Mouse (Mus musculus) heart, embryonic 15.5 days (tissue): ENCODE results near the gene Sidt2. TPM values are rescaled to one million over a fixed set of nuclear protein-coding genes. Genes with fewer than 3 reads are reported as not detected.

Source experiments
- ATAC-seq: fragments of 200-750 bp; cut with Nextera tagmentation; replicated peaks from 2 replicates; pipeline ENCODE4 v1.8.0; 2017; ENCODE audit warnings: low read depth, moderate TSS enrichment; ENCODE audit not compliant: insufficient number of reproducible peaks, insufficient read depth, low FRiP score
- H3K27ac ChIP-seq: fragments of 300-500 bp; sonication (generic); 2 replicates; pipeline ENCODE4 v1.5.1; 2015; ENCODE audit warnings: mild to moderate bottlenecking, inconsistent platforms
- H3K27me3 ChIP-seq: fragments of 300-500 bp; sonication (generic); 2 replicates; pipeline ENCODE4 v1.6.1; 2015; ENCODE audit warnings: inconsistent platforms
- H3K36me3 ChIP-seq: fragments of 300-500 bp; sonication (generic); 2 replicates; pipeline ENCODE4 v1.6.1; 2015; ENCODE audit warnings: mild to moderate bottlenecking, inconsistent platforms
- H3K4me1 ChIP-seq: fragments of 300-500 bp; sonication (generic); replicated peaks from 2 replicates; pipeline ENCODE4 v1.6.1; 2015; ENCODE audit warnings: inconsistent platforms
- H3K4me2 ChIP-seq: fragments of 300-500 bp; sonication (generic); 2 replicates; pipeline ENCODE4 v1.6.1; 2015; ENCODE audit warnings: inconsistent platforms, mild to moderate bottlenecking, moderate library complexity
- H3K4me3 ChIP-seq: fragments of 300-500 bp; sonication (generic); 2 replicates; pipeline ENCODE4 v1.5.1; 2015; ENCODE audit warnings: mild to moderate bottlenecking, inconsistent platforms
- H3K9ac ChIP-seq: fragments of 300-500 bp; sonication (generic); 2 replicates; pipeline ENCODE4 v1.6.1; 2015; ENCODE audit warnings: mild to moderate bottlenecking, inconsistent platforms
- H3K9me3 ChIP-seq: fragments of 300-500 bp; sonication (generic); replicated peaks from 2 replicates; pipeline ENCODE4 v1.6.1; 2016; ENCODE audit warnings: inconsistent platforms
- WGBS: fragments of 180-500 bp; shearing (Covaris S2); methylation state at CpG from one replicate; pipeline ENCODE4 v1.1.7; 2015; ENCODE audit warnings: mixed read lengths; 5-methylcytosine and 5-hydroxymethylcytosine counted together
- polyA plus RNA-seq: library from polyadenylated mRNA; unstranded; fragments of >200 nt; fragmentation: Nextera tagmentation; extraction: Ambion mirVana; gene quantifications from 2 replicates; pipeline ENCODE4 v1.2.1, GENCODE M21; 2015

Sidt2 gene
- polyA plus RNA-seq, 1 experiment from 2014 or later = 31.4 TPM

- no peak overlapping the region for H3K27ac ChIP-seq
- no peaks in the 10 kb centered on the region for H3K27me3 ChIP-seq
- 84% methylated on average over 13 of the region's 13 CpGs for WGBS
- no peaks in the 10 kb centered on the region for H3K4me1 ChIP-seq
- H3K9me3 ChIP-seq = no peaks in the 10 kb centered on the region
- no peak overlapping the region for H3K4me2 ChIP-seq
- peaks cover 73% of the 10 kb centered on the region for H3K36me3 ChIP-seq
- H3K9ac ChIP-seq = no peak overlapping the region
- ATAC-seq = no peak
- no peak overlapping the region for H3K4me3 ChIP-seq
Measured at GRCm38 (mm10) chr9:45945721-45946120, 9.3 kb downstream of the Sidt2 start.

DNA sequence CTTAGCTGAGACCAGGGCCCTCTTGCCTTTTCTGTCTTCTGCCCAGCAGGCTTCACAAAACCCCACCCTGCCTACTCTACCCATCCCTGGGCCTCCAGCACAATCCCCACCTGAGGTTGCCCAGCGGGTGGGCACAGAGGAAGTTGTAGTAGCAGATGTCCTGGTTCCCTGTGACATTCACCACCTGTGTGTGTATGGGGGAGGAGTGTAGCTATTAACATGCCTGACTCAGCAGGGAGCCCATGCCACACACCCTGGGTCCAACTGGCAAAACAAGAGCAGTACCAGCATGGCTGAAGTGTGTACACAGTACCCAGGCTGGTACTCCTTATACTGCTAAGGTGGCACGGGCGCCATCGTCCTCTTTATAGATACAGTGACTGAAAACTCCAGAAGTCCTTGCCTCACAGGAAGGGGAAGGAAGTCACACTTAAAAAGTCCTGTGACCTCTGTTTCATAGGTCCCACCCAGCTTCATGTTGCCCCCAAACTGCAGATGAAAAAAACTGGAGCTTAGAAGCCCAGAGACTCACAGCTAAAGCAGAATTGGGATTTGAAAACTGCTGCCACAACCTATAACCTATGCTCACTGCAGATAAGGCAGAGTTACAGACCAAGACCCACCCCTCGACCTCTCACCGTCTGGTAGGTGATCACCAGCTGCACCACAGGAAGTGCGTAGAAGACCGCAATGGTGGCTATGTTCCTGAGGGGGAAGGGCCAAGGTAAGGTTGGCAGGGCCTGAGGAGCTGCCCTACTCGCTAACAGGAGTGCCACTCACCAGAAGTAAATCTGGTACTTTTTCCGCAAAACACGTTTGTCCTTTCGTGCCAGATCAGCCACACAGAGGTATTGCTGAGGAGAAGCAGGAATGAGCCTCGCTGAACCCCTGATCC is 10.3 kb downstream of the Sidt2 start:
- ATAC-seq = no peak
- Histone ChIP-seq H3K27ac (no peak overlapping the region), H3K27me3 (no peaks in the 10 kb centered on the region), H3K9me3 (no peaks in the 10 kb centered on the region), H3K4me2 (no peak overlapping the region), H3K4me1 (no peaks in the 10 kb centered on the region), H3K4me3 (no peak overlapping the region), H3K36me3 (peaks cover 63% of the 10 kb centered on the region), H3K9ac (no peak overlapping the region)
- WGBS = 86% methylated on average over 13 of the region's 13 CpGs

DNA sequence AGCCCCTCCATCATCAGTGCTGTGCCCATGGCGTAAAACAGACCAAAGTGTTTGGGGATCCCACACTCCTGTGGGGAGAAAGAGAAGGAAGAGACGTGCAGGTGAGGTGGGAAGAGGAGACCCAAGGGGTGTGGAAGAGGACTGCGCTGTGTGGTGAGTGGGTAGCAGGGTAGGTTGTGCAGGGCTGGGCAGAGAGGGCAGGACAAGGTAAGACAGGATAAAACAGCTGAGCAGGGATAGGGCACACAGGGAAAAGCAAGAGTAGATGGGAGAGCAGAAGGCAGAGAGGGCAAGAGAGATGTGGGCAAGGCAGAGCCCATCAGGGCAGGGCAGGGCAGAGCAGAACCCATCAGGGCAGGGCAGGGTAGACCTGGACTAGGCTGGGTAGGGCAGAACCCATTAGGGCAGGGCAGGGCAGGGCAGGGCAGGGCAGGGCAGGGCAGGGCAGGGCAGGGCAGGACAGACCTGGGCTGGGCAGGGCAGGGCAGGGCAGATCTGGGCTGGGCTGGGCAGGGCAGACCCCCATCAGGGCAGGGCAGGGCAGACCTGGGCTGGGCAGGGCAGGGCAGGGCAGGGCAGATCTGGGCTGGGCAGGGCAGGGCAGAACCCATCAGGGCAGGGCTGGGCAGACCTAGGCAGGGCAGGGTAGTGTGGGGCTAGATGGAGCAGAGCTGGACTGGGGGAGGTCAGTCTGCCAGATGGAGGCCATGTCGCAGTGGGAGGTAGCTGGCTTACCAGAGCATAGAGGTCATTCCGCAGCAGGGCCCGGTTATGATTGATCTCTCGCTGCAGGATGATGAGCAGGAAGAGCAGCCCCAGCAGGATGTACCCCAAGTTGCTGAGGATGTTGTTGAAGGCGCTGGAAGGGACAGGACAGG is 11.2 kb downstream of the Sidt2 start:
- Histone ChIP-seq H3K4me1 (no peaks in the 10 kb centered on the region), H3K4me2 (no peak overlapping the region), H3K4me3 (no peak overlapping the region), H3K27ac (no peak overlapping the region), H3K9ac (no peak overlapping the region), H3K27me3 (no peaks in the 10 kb centered on the region), H3K36me3 (peaks cover 59% of the 10 kb centered on the region), H3K9me3 (no peaks in the 10 kb centered on the region)
- WGBS = 85% methylated on average over 8 of the region's 8 CpGs
- no peak for ATAC-seq

DNA sequence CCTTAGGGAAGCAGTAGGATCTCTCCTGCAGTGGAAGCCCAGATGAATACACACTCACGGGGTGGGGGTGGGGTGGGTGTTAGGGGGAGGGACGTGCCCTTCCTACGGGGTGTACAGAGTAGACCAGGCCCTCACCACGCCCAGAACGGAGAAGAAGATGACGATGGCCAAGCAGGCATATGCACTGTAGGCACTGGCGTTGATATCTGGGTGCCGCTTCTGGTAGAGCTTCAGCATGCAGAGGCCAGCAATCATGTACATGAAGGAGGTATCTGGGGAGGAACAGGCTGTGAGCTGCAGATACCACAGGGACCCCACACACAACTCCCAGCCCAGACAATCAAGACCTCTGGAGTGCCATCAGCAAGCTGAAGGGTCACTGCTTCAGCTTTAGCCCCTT is 12.1 kb downstream of the Sidt2 start:
- Histone ChIP-seq H3K4me2 (no peak overlapping the region), H3K27me3 (no peaks in the 10 kb centered on the region), H3K4me3 (no peak overlapping the region), H3K27ac (no peak overlapping the region), H3K4me1 (no peaks in the 10 kb centered on the region), H3K36me3 (peaks cover 60% of the 10 kb centered on the region), H3K9ac (no peak overlapping the region), H3K9me3 (no peaks in the 10 kb centered on the region)
- ATAC-seq = no peak
- WGBS = 88% methylated on average over 8 of the region's 8 CpGs

- H3K4me1 ChIP-seq = no peaks in the 10 kb centered on the region
- no peak for ATAC-seq
- no peaks in the 10 kb centered on the region for H3K9me3 ChIP-seq
- no peak overlapping the region for H3K4me2 ChIP-seq
- H3K36me3 ChIP-seq = peaks cover 58% of the 10 kb centered on the region
- no peak overlapping the region for H3K4me3 ChIP-seq
- 91% methylated on average over 16 of the region's 16 CpGs for WGBS
- H3K9ac ChIP-seq = no peak overlapping the region
- H3K27ac ChIP-seq = no peak overlapping the region
- no peaks in the 10 kb centered on the region for H3K27me3 ChIP-seq
Measured at GRCm38 (mm10) chr9:45942464-45942863, 12.6 kb downstream of the Sidt2 start.

- ATAC-seq = no peak
- peaks cover 7% of the 10 kb centered on the region for H3K4me1 ChIP-seq
- no peak overlapping the region for H3K4me3 ChIP-seq
- H3K27ac ChIP-seq = no peak overlapping the region
- H3K27me3 ChIP-seq = no peaks in the 10 kb centered on the region
- WGBS = 66% methylated on average over 18 of the region's 18 CpGs
- H3K4me2 ChIP-seq = no peak overlapping the region
- H3K36me3 ChIP-seq = peaks cover 54% of the 10 kb centered on the region
- H3K9me3 ChIP-seq = no peaks in the 10 kb centered on the region
- no peak overlapping the region for H3K9ac ChIP-seq
Measured at GRCm38 (mm10) chr9:45941329-45941888, 13.6 kb downstream of the Sidt2 start.

GRCm38 (mm10) chr9:45939794-45940193 is 15.3 kb downstream of the Sidt2 start:
- no peak for ATAC-seq
- no peak overlapping the region for H3K9ac ChIP-seq
- peaks cover 48% of the 10 kb centered on the region for H3K36me3 ChIP-seq
- H3K4me3 ChIP-seq = no peak overlapping the region
- no peaks in the 10 kb centered on the region for H3K9me3 ChIP-seq
- no peak overlapping the region for H3K27ac ChIP-seq
- WGBS = 93% methylated on average over 6 of the region's 6 CpGs
- H3K4me2 ChIP-seq = no peak overlapping the region
- no peaks in the 10 kb centered on the region for H3K27me3 ChIP-seq
- peaks cover 16% of the 10 kb centered on the region for H3K4me1 ChIP-seq

- H3K4me1 ChIP-seq = peaks cover 16% of the 10 kb centered on the region
- ATAC-seq = no peak
- peaks cover 44% of the 10 kb centered on the region for H3K36me3 ChIP-seq
- H3K27ac ChIP-seq = no peak overlapping the region
- no peaks in the 10 kb centered on the region for H3K27me3 ChIP-seq
- H3K9ac ChIP-seq = no peak overlapping the region
- no peak overlapping the region for H3K4me2 ChIP-seq
- H3K9me3 ChIP-seq = no peaks in the 10 kb centered on the region
- H3K4me3 ChIP-seq = no peak overlapping the region
- WGBS = 82% methylated on average over 15 of the region's 15 CpGs
Measured at GRCm38 (mm10) chr9:45938952-45939637, 16.0 kb downstream of the Sidt2 start.

GRCm38 (mm10) chr9:45938088-45938487 is 17.0 kb downstream of the Sidt2 start:
- Histone ChIP-seq H3K27ac (no peak overlapping the region), H3K4me3 (no peak overlapping the region), H3K27me3 (no peaks in the 10 kb centered on the region), H3K4me1 (peaks cover 19% of the 10 kb centered on the region), H3K9ac (no peak overlapping the region), H3K9me3 (no peaks in the 10 kb centered on the region), H3K4me2 (no peak overlapping the region), H3K36me3 (peaks cover 37% of the 10 kb centered on the region)
- no peak for ATAC-seq
- 82% methylated on average over 8 of the region's 8 CpGs for WGBS

- peak overlapping the region; percentile 38; the same call in 1 of the 2 replicates for H3K27ac ChIP-seq
- peak; percentile 58 for ATAC-seq
Measured at GRCm38 (mm10) chr9:45936883-45937282, 18.2 kb downstream of the Sidt2 start.

More at GRCm38 (mm10) chr9:45936883-45937282, 18.2 kb downstream of the Sidt2 start:
- 9% methylated on average over 3 of the region's 3 CpGs for WGBS
- Histone ChIP-seq H3K36me3 (peaks cover 25% of the 10 kb centered on the region), H3K9ac (no peak overlapping the region), H3K27me3 (no peaks in the 10 kb centered on the region), H3K4me2 (no peak overlapping the region), H3K4me1 (peaks cover 30% of the 10 kb centered on the region), H3K9me3 (no peaks in the 10 kb centered on the region), H3K4me3 (no peak overlapping the region)
